Mouse (Mus musculus): Measurements from ENCODE around the gene Pxylp1.

Pxylp1 gene

DNA sequence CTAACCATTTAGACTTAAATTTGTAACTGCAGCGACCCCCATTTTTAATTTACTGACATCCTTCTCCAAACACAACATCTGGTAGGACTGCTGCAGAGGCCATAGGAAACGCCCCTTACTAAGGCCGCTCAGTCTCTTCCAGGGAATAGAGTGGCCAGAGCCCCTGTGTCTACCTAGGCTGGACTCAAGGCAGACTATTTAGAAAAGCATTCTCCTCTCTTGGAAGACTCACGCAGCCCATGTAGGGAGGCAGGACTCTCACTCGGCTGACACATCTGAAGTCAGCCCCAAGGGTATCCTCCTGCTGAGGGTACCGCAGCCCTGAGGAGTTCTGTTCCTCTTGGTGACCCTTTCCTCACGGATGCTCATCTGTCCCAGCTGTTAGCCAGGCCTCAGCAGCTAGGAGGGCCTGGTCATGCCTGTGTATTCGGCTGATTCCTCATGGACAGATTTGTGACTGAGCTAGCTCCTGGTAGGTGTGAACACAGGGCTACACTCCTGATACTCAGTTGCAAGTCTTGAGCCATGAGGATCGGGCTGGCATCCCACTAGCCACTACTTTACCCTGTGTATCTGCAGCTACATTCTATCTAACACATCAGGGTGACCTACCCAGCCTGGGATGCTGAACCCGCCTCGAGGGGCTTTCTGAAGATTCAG, 73.5 kb downstream of the Pxylp1 start:
- DNase-seq, result no peak

DNA sequence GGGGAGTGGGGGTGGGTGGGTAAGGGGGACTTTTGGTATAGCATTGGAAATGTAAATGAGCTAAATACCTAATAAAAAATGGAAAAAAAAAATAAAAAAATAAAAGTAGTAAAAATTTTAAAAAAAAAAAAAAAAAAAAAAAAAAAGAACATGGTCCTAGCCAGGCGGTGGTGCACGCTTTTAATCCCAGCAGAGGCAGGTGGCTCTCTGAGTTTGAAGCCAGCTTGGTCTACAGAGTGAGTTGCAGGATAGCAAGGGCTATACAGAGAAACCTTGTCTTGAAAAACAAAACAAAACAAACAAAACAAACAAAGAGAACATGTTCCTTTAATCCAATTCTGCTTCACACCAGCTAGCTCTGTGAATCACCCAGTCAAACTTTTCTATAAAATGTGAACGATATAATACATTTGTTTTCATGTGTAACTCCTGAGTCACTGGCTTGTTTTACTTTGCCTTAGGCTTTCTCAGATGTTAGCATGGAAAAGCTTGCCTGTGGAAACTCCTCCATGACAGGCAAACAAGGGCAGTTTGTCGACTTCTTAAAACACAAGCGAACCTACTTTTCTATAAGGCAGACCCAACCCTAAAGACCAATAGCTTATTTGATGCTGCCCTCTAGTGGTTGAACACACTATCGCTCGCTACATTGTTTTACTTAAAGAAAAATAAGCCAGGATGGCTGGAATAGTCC, 74.2 kb downstream of the Pxylp1 start:
- peak; percentile 69 for DNase-seq

DNA sequence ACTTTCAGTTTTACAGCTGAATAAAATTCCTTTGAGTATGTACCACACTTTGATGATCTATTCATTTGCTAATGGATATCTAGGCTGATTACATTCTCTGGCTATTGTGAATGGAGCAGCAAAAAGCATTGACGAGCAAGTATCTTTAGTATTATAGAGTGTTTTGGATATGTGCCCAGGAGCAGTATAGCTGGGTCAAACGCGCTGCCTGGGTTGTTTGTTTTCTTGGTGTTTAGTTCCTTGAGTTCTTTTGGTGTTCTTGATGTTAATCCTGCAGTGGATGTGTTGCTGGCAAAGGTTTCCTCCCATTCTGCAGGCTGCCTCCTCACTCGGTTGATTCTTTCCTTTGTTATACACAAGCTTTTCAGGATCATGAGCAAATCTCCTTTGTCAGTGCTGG, 80.5 kb downstream of the Pxylp1 start:
- no peak for DNase-seq

DNA sequence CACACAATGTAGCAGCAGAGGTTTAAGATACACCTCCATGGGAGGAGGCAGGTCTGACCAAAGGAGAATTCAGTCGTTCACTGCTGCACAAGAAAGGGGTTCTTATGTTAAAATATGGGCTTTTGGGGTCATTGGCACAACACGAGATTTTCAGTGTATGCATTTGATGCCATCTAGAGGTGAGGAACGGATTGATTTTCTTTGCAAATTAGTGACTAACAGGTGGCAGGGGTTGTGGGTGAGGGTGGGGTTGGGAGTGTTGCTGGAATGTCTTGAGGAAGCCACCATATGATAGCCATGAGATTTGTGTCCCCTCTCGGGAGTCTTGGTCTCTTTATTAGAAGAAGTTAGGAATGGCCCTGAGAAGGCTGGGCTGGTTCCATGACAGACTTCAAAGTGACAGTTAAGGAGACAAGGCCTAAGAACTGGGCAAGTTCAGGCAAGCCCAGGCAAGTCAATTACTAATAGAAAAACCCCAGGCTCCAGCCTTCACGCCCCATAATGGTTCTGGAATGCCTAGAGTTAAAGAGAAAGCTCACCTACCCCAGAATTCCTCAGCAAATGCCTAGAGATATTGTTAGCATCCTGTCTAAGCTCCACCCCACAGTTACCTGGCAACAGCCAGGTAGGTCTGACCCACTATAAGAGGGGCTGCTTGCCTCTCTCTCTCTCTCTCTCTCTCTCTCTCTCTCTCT, 92.2 kb downstream of the Pxylp1 start:
- no peak for DNase-seq

DNA sequence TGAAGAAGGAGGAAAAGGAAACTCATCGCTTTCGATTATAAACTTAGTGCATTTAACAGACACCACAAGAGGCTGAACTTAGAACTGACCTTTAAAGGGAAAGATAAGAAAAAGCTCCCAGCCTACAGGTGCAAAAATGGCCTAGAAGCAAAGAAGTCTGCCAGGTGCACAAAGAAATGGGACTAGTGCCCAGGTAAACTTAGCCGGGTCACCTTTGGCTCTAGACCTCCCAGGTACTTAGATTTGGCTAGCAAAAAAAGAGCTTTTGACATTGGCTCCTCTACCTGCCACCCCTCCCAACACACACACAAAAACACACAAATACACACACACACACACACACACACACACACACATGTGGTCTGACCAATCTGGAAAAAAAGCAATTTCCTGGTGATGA, 95.2 kb downstream of the Pxylp1 start:
- DNase-seq, result no peak

DNA sequence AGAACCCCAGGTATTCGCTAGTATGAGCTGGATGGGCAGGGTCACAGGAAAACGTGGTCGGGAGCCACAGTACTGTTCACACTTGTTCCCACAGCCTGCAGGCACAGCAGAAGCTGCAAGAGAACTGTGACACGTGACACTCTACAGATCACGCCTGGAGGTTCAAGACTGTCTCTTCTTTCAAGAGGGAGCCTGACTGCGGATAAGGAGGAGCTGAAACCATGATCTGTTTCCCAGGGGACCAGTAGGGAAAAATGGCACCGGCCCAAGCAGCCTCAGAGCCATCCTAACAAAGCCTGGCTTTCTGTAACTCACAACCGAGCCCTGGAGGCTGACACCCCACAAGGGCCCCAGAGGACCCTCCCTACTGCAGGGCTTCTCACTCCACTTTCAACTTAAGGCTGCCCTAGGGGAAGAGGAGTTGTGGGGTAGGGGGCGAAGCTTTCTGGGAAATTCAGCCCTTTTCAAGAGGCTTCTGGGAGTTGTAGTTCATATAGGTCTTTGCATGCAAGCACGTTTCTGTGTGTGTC, 97.0 kb downstream of the Pxylp1 start:
- DNase-seq, result peak; percentile 26

DNA sequence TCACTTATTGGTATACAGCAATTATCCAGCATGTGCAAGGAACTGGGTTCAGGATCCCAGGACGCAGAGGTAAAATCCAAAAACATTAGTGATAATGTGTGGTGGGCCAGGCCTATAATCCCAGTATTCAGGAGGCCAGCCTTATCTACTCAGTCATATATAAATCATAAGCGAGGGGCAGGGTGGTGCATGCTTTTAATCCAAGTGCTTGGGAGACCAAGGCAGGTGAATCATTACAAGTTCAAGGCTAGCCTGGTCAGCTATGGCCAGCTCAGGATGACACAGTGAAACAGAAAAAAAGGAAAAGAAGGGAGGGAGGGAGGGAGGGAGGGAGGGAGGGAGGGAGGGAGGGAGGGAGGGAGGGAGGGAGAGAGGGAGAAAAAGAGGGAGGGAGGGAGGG, 97.9 kb downstream of the Pxylp1 start:
- DNase-seq, result no peak

DNA sequence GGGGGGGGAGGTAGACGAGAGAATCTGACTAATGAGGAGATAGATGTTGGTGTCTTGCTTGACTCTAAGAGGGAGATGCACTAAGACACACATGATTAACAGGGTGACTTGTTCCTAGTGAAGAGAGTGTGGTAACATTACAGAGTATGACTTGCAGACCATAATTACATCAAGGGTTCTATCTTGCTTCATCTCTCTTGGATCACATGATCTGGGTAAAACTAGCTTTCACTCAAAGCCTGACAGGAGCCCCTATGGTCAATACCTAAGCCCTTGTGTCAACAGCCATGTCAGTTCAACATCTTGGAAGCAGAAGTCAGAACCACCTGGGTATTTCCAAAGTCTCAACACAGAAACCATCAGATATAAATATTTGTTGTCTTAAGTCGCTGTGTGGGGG, 99.9 kb downstream of the Pxylp1 start:
- no peak for DNase-seq

DNA sequence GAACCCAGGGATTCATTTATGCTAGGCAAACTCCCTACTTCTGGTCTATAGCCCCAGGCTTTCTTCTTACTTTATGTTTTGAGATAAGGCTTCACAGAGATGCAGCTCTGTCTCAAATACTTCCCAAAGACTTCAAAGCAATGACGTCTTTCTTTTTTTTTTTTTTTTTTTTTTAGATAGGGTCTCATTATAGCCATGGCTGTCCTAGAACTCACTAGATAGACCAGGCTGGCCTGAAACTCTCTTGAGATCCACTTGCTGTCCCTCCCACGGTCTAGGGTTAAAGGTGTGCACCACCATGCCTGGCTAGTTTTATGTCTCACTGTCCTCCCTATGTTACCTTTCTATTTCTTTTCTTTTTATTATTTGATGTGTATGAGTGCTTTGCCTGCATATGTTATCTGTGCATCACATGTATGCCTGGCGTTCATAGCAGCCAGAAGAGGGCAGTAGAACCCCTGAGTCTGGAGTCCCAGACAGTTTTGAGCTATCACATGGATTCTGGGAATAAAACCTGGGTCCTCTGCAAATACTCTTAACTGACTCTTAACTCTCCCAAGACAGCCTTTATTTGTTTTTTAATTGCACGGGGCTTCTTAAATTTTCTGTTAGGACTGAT, 102.0 kb downstream of the Pxylp1 start:
- DNase-seq, result no peak

DNA sequence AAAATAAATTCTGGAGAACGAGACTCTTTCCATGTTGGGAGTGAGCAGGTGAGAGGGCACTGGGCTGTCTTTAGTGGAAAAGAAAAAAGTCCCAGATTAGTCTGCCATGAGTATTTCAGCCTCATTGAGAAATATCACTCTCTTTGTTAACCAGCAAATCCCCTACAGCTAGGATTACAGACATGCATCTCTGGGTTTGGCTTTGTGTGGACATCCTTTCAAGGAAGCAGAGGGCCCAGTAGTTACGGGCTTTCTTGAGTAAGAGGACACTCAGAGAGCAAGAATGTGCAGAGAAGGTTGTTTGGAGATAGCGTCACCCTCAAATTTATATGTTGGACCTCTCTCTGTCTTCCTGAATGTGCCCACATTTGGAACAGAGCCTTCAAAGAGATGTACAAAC, 102.6 kb downstream of the Pxylp1 start:
- no peak for DNase-seq

DNA sequence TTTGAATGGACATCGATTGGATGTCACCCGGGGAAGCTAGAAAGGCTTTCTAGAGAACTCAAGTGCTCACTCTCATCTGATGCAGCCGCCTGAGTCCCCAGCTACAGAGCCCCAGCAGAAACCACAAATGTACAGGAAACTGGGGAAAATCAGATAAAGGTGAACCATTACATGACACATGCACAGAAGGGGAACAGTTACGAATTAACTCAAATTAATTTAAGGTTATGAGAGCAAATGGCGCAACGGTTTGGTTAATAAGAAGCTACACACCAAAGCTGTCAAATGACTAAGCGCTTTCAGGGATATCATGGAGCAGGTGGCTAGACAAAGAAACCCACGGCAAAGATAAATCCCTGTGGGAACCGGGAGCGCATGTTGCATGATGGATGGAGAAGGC, 104.7 kb downstream of the Pxylp1 start:
- peak; percentile 39 for DNase-seq

DNA sequence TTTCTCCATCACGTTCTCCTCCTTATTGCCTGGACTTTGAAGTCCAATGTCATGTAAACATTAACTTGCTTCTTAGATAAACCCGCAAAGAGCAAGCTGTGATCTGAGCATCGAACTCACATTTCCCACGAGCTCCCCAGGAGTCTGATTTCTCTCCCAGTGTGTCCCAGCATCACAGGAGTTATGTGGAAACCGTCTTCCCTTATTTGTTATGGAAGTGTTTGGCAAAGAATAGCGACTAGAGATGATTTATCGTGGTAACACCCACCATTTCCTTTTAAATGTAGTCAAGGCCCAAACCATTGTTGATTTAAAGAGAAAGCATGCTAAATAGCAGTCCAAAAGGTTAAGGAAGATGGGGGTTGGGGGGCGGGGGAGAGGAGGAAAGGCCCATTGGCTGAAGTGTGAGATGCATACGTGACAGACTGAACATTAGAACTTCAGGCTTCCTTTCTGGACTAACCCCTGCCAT, 106.6 kb downstream of the Pxylp1 start:
- DNase-seq, result peak; percentile 56

DNA sequence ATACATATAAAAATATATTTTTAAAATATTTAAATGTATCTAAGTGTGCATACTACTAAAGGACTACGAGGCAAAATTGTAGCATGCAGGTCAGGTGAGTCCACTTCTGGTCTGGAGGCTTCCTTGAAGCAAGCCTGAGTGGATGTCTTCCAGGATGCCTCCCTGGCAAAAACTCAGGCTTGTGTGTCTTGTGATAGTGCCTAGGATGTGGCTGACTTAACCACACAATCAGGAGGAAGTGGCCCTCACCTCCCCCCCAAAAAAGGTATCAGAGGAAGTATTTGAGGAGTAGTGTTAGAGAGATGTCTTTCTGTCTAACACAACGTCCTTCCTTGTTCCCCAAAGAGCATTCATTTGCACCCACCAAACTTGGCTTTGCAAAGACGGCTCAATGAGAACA, 107.3 kb downstream of the Pxylp1 start:
- DNase-seq, result no peak

DNA sequence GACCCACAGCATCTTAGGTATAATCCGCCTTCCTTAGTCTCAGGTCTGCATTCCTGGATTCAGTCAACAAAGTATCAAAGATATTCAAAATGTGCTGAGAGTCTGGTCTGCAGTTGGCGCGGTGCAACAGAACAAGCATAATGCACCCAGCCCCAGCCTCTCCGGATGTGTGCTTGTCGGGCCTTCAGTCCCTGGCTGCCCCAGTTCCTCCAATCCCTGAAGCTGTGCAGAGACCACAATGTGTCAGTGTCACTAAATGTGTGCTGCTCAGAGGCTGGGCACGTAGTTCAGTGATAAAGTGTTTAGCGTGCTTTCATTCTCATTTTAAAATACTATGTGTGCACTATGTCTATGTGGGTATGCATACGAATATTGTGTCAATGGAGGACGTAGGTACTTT, 108.8 kb downstream of the Pxylp1 start:
- DNase-seq, result no peak

DNA sequence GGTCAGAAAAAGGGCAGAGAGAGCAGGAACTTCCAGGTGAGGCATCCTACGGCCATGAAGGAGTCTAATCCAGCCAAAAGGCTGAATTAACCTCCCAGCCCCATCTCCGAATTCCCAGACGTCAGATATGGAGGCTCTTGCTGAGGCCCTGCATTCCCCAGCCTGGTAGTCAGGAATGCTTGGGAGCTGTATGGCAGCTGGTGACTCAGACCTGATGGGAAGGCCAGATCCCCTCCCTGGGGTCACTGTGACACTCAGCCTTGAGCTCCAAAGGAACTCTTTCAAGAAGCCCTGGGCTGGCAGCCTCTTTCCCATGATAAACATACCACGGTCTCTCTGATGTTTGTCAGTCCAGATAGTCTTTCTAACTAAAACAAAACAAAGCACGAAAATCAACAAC, 109.2 kb downstream of the Pxylp1 start:
- DNase-seq, result no peak

DNA sequence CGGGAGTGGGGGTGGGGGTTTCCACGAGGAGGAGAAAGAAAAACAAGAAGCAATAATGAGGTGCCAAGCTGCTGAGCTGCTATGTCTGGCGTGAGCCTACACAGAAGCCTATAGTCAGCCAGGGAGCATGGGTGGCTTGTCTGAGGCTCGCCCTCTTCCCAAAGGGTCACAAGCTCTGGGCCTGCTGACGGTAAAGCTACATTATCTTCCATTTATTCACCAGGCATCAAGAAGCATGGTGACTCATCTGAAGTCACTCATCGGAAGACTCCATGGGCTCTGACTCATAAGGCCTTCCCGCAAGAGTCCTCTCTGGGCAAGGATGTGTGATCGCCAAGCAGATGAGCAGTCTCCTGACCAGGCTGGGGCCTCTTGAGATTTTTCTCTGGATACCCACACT, 110.4 kb downstream of the Pxylp1 start:
- DNase-seq, result no peak

Data from kidney, postnatal 14 days (tissue).